Mouse (Mus musculus): ENCODE data around the gene Fbxl12.
"Not testable (repeated sequence)": the region's sequence is repeated elsewhere in the genome, so short reads cannot be mapped to it uniquely, and the experiment has no call there.

The Fbxl12 gene

GRCm38 (mm10) chr9:20651602-20652259, 7.2 kb upstream of the Fbxl12 start, which contains the start of gene Pin1:
Gene Pin1 (plus strand): TSS chr9:20652095.
- DNase-seq (ENCODE audit: low read depth), result peak; percentile 99

DNA sequence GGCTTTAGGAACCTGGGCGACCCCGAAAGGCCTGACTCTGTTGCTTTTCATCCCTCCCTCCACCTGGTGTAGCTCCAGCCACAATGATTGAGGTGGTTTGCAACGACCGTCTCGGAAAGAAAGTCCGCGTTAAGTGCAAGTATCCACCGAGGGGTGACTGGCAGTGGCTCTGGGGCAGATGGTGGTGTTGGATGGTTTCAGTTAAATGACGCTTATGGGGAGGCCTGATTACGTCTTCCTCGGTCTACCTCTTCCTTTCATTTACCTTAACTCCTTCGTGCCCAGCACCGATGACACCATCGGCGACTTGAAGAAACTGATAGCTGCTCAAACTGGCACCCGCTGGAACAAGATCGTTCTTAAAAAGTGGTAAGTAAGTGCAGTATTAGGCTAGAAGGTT, 554 bp upstream of the Fbxl12 start:
- no peak for DNase-seq (ENCODE audit: low read depth)

DNA sequence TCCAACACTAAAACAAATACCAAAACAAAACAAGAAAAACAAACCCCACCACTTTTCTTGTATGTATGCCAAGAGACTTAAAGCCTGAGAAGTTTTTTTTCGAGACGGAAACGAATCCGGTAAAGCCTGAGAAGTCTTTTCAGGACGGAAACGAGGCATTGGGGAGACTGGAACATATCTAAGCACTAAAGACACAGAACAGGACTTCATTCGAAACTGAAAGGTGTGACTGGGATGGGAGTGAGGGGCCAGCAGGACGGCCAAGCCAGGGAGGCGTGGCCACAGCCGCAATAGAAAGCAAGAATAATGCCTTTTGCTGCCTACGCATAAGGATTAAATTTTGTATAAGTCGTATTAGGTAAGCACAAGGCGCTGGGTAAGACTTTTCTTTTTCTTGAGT, 786 bp downstream of the Fbxl12 start:
- no peak for DNase-seq (ENCODE audit: low read depth)

DNA sequence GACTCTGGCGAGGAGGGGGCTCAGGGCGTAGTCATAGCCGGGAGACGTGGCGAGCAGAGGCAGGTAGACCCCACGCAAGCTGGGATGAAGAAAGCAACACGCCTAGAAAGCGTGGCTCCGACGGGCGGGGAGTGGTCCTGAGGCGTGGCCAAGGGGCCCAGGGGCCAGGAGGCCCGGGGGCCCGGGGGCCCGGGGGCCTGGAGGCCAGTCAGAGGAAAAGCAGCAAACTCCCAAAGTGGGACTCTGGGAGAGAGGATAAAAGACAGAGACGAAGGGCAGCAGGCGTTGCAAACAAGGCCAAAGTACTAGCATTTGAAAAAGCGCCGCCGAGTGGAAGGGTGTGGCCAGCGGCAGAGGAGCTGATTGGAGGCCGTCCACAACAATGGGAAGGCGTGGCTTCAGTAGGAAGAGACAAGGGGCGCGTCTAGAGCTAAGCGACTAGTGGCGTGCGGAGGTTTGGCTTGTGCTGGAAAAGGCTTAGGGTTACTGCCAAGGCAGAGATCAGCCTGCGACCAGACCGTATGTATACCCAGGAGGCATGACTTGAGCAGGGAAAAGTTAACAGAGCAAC, 1.6 kb downstream of the Fbxl12 start:
- DNase-seq (ENCODE audit: low read depth), result peak; percentile 82

DNA sequence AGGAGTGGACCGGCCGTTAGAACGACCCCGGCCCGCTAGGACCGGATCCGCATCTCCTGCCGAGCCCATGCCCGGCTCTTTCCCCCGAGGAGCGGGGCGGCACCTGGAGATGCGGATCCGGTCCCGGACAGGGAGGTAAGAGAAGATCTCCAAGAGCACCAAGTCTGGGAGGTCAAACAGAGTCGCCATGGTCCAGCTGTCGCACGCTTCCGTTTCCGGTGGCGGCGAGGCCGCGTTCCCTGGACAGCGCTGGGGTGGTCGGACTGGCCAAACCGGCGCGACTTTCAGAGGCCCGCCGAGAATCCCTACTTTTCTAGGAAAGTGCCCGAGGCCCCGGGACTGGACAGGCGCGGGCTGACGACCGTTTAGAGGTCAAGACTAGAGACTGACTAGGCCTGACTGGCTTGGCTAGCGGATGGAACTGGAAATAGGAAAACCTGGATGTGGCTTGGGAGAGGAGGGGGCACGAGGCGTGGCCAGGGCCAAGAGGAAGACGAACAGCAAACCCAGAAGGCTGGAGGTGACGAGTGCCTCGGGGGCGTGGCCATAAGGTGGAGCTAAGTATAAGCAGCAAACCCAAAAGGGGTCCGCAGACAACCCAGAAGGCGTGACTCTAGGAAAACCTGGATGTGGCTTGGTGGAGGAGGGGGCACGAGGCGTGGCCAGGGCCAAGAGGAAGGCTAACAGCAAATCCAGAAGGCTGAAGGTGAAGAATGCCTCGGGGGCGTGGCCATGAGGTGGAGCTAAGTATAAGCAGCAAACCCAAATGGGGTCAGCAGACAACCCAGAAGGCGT, 2.3 kb downstream of the Fbxl12 start, which contains the start of gene Ubl5:
TSS of gene Ubl5 (plus strand) at position 778 of the 795 bp plus-strand sequence.
- peak; percentile 82 for DNase-seq (ENCODE audit: low read depth)

GRCm38 (mm10) chr9:20641501-20641900, 3.1 kb downstream of the Fbxl12 start:
- no peak for DNase-seq (ENCODE audit: low read depth)

DNA sequence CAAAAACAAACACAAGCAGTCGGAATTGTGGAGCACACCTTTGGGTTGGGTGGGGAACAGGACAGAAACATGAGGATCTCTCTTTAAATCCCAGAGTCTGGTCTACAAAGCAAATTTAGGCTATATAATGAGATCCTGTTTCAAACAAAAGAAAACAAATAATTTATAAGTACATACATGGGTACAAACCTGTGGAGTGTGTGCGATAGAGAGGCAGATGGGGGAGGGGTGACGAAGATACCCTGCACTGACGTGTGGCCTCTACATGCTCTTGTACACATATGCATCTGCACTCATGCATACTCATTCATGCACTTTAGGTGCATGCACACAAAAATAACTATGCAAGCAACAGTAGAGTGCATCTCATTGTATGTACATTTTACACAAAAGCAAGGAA, 5.1 kb downstream of the Fbxl12 start:
- DNase-seq (ENCODE audit: low read depth), result no peak

- DNase-seq (ENCODE audit: low read depth), result no peak
Measured at GRCm38 (mm10) chr9:20638552-20638951, 6.0 kb downstream of the Fbxl12 start.

DNA sequence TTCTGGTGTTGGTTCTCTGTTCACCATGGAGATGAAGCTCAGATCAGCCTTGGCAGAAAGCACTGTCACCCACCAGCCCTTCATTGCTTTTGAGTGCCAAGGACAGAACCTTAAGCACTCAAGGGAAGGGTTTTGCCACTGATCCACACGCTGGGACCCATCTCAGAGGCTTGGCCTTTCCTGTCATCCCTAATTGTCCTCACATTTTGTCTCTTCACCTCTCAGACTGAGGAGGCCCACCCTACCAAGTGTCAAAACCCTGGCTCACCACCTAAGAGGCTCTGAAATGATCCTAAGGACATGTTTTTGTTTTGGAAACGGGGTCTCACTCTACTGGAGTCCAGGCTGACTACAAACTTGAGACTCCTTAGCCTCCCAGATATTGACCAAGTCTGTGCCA, 7.8 kb downstream of the Fbxl12 start:
- DNase-seq (ENCODE audit: low read depth), result no peak

DNA sequence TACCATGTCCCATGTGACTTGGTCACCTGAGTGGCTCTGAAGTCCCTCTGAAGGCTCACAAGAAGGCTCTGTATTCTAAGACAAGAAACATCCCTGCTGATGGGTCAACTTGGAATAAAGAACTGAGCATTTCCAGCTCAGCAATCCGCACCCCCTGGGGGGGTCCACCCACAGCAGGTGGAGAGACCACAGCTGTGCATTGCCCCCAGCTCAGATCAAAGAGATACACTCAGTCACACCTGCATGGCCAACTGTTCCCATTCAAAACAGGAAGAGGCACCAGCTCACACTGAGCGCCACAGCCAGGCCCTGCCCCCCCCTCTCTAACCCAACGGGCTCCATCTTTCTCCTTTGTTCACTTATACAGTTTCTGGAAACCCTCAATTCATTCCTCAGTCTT, 8.3 kb downstream of the Fbxl12 start:
- DNase-seq (ENCODE audit: low read depth), result no peak

GRCm38 (mm10) chr9:20635676-20636075, 8.9 kb downstream of the Fbxl12 start:
- not testable (repeated sequence) for DNase-seq (ENCODE audit: low read depth)

- no peak for DNase-seq (ENCODE audit: low read depth)
Measured at GRCm38 (mm10) chr9:20631332-20631731, 13.2 kb downstream of the Fbxl12 start.

- DNase-seq (ENCODE audit: low read depth), result no peak
Measured at GRCm38 (mm10) chr9:20616685-20617084, 27.9 kb downstream of the Fbxl12 start.

- DNase-seq (ENCODE audit: low read depth), result no peak
Measured at GRCm38 (mm10) chr9:20611976-20612375, 32.6 kb downstream of the Fbxl12 start.

DNA sequence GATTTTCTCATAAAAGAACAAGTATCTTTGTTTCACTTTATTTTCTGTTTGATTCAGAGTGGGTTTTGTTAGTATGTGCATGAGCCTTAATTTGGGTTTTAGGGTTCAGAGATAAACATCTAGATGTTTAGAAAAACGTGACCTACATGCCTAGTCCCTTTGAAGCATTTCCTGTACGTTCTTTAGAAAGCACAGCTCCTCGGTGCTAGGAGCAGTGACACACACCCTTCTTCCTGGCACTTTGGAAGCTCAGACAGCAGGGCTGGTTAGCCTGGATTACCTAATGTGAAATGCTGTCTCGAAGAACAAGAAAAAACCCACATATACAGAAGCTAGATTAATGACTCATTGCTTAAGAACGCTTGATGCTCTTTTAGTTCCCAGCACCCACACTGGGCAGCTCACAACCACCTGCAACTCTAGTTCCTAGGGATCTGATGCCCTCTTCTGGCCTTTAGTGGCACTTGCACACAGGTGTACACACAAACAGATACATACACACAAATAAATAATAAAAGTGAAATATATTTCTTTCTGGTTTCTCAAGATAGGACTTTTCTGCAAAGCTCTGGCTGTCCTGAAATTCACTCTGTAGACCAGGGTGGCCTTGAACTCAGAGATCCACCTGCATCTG, 34.6 kb downstream of the Fbxl12 start:
- no peak for DNase-seq (ENCODE audit: low read depth)

- DNase-seq (ENCODE audit: low read depth), result peak; percentile 83
Measured at GRCm38 (mm10) chr9:20607100-20607974, 37.2 kb downstream of the Fbxl12 start.

GRCm38 (mm10) chr9:20606269-20606668, 38.3 kb downstream of the Fbxl12 start:
- DNase-seq (ENCODE audit: low read depth), result no peak

DNA sequence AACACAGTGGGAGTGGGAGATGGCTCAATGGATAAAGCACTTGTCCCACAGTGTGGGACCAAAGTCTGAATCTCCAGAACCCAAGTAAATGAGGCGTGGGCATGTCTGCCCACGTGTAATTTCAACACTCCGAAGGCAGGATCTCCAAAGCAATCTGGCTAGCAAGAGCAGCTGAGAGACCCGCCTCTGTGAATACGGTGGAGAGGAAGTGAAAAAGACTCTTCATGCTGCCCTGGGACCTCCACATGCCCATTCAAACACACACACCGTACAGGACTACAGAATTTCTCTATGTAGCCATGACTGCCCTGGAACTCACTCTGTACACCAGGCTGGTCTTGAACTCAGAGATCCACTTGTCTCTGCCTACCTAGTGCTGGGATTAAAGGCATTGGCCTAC, 43.3 kb downstream of the Fbxl12 start:
- no peak for DNase-seq (ENCODE audit: low read depth)

- DNase-seq (ENCODE audit: low read depth), result peak; percentile 77
Measured at GRCm38 (mm10) chr9:20581175-20581634, 63.4 kb downstream of the Fbxl12 start, which contains the start of gene Zfp846. Gene Zfp846 (plus strand): TSS chr9:20581291.

- DNase-seq (ENCODE audit: low read depth), result no peak
Measured at GRCm38 (mm10) chr9:20576591-20576990, 68.0 kb downstream of the Fbxl12 start.

GRCm38 (mm10) chr9:20571060-20571459, 73.5 kb downstream of the Fbxl12 start:
- DNase-seq (ENCODE audit: low read depth), result no peak
